Mouse (Mus musculus): ENCODE results near the gene Prap1.
"Not testable (repeated sequence)": the region's sequence is repeated elsewhere in the genome, so short reads cannot be mapped to it uniquely, and the experiment has no call there.

Gene Prap1

DNA sequence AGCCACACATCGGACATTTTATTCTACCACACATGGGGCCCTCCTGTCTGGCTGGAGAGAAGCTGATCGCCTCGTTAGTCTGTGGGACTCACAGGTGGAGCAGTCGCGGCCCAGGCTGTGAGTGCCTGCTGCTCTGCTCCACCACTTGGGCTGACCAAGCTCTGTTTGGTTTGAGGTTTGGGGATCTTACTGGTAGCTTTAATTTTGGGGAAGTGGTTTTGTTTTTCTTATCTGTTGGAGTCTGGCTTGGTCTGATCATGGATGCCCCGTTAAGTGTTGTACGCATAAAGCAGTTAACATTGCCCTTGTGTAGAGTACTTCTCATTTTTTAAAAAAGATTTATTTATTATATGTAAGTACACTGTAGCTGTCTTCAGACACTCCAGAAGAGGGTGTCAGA is 40.8 kb downstream of the Prap1 start:
- DNase-seq (ENCODE audit: low spot score), result not testable (repeated sequence)

DNA sequence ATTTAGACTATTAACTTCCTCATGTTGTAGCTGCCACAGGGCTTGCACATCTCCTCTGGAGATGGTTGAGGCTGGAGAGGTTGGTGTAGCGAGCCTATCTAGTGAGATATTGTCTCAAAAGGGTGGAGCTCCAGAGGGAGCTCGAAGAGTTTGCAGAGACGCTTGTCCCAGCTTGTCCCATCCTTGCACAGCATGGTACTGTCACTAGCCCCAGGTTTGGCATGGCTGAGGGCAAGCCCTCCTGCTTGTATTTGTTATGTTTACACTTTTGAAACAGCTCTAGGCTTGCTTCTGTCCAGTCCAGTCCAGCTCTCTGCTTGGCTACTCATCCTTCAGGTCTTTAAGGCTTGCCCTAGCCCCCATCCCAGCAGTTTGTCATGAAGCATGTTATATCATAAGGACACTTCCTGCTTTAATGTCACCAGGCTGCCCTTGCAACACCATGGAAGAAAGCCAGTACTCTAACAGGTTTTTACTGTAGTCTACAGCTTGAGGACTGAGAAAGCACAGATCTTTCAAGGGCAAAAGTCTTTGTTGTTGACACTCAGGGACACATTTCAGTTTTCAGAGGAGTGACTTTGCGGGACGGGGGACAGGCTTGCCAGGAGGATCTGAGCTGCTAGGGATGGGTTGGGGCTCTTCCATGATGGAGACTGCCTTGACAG is 42.0 kb downstream of the Prap1 start:
- no peak for DNase-seq (ENCODE audit: low spot score)

DNA sequence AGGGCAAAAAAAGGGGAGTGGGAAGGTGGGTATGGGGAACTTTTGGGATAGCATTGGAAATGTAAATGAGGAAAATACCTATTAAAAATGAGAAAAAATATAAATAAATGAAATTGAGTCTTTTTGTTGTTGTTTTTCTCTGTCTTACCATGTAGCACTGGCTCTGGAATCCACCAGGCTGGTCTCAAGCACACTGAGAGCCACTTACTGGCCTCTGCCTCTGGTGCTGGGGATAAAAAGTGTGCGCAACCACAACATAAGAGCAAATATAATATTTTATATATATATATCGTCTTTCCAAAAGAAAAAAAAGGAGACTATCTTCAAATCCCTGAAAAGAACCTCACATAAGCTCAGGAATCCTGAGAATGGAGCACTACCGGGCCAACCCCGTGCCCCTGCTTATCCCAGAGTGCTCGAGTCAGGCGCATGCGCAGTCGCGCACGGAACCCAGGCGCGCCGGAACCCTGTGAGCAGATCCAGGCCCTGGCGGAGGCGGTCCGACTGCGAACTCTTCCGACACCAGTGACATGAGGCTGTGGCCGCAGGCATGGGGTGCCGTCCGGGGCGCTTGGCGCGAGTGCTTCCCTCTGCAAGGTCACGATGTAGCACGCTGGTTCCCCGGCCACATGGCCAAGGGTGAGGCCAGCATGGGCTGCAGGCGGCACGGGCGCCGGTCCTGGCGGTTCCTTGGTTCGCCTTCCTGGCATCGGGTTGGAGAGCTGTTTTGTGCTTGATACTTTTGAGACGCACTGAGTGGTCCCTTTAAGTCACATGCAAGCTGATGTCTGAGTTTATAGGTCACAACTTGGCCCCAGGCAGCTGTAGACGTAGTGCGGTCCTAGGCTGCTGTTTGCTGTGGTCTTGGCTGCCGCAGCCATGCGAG is 44.2 kb downstream of the Prap1 start, which contains the start of gene Mtg1:
TSS of gene Mtg1 (plus strand) at position 430 of the 886 bp plus-strand sequence.
- peak; percentile 98 for DNase-seq (ENCODE audit: low spot score)

DNA sequence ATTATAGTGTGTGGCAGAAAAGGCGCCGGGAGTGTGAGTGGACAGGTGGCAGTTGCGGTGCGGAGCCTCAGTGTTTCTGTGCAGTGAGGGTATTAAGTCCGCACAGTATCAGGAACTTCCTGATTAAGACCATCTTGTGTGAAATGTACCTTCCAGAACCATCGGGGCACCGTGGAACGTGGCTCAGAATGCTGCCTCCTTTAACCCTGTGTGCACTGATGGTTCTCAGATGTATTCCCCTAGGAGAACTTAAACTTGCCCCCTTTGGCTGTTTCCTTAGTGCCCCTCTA is 44.8 kb downstream of the Prap1 start:
- no peak for DNase-seq (ENCODE audit: low spot score)

DNA sequence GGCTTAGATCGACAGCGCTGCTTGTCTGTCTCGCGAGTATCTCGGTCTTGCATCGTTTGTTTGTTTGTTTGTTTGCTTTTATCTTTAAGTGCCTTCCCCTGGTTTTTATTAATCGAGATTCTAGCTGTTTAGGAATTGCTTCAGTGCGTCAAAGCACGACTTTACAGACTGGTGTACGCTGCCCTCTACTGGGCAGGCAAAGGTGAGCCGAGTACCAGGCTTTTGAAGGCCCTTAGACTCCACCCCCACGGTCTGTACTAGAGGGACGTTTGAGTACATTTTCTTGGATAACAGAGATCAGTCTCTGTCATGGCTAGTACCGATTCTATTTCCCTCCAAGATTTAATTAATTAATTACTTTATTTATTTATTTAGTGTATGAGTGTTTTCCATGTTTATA is 48.2 kb downstream of the Prap1 start:
- DNase-seq (ENCODE audit: low spot score), result peak; percentile 72

DNA sequence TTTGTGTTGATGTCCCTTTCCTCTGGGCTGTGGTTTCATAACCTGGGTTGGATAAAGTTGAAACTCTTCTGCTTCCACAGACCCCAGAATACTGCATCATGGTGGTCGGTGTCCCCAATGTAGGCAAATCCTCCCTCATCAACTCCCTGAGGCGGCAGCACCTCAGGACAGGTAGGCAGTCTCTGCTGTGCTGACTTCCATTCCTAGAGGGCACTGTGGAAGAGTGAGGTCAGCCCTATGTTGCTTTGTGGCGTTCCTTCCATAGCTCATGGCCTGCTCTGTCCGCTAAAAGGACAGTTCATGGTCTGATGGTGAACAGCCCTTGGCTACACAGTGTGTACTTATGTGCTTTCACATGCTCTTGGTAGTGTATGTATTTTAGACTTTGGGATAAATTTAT is 51.4 kb downstream of the Prap1 start:
- DNase-seq (ENCODE audit: low spot score), result no peak
